Mouse (Mus musculus) gastrocnemius, adult 2 months (tissue): ENCODE data around the gene Btg1. TPM values are rescaled to one million over a fixed set of nuclear protein-coding genes. Genes with fewer than 3 reads are reported as not detected.

Source experiments
- DNase-seq: peaks from one replicate; pipeline ENCODE4 v3.0.0; 2022
- H3K27ac ChIP-seq: fragments of 200-600 bp; 2 replicates; pipeline ENCODE4 v1.8.1; 2022; ENCODE audit warnings: mild to moderate bottlenecking
- H3K4me3 ChIP-seq: fragments of 200-600 bp; 2 replicates; pipeline ENCODE4 v1.8.1; 2022; ENCODE audit warnings: mild to moderate bottlenecking, moderate library complexity
- CTCF ChIP-seq: fragments of 200-600 bp; IDR thresholded peaks from 2 replicates; pipeline ENCODE4 v1.8.1; 2022; ENCODE audit warnings: antibody characterized with exemption, mild to moderate bottlenecking, moderate library complexity
- intact Hi-C: fragments of 180-260 bp; cut with DNase I; formaldehyde crosslinking; loops from one replicate; pipeline ENCODE4 v1.15.1; 2025
- total RNA-seq, 2 experiments: library from RNA; stranded (reverse); gene quantifications; 2 replicates each; pipeline ENCODE4 v1.2.3; 2021

Gene Btg1
- total RNA-seq, 2 experiments from 2014 or later = 12.8 to 15.0 TPM

GRCm38 (mm10) chr10:96617951-96618575, 1.3 kb downstream of the Btg1 start:
- H3K27ac ChIP-seq = peak overlapping the region; percentile 97
- peak; percentile 69 for DNase-seq
- peak; percentile 62 for TF ChIP-seq CTCF
- intact Hi-C loops = loop anchor here (2.0 to 10.0 kb wide), 2 partner anchors 317 to 695 kb away; no protein-coding TSS in a partner anchor
- H3K4me3 ChIP-seq = peak overlapping the region; percentile 99

- intact Hi-C loops = loop anchor here (5.0 to 10.0 kb wide), 2 partner anchors 202 to 315 kb away; no protein-coding TSS in a partner anchor
- DNase-seq = no peak
- H3K27ac ChIP-seq = peak overlapping the region; percentile 69
- TF ChIP-seq CTCF = no peak
- peak overlapping the region; percentile 73 for H3K4me3 ChIP-seq
These were observed 3.4 kb downstream of the Btg1 start for GRCm38 (mm10) chr10:96619951-96620889.

- H3K4me3 ChIP-seq = peak overlapping the region; percentile 73
- peak overlapping the region; percentile 69 for H3K27ac ChIP-seq
- intact Hi-C loops = loop anchor here (5.0 kb wide), 1 partner anchor 201 kb away; no protein-coding TSS in a partner anchor
- no peak for TF ChIP-seq CTCF
- no peak for DNase-seq
These were observed 4.1 kb downstream of the Btg1 start for GRCm38 (mm10) chr10:96620890-96621271.

- Histone ChIP-seq H3K27ac (peak overlapping the region; percentile 69), H3K4me3 (peak overlapping the region; percentile 73)
- intact Hi-C loops = loop anchor here (5.0 kb wide), 1 partner anchor 201 kb away; no protein-coding TSS in a partner anchor
- DNase-seq = no peak
- no peak for TF ChIP-seq CTCF
These were observed 4.6 kb downstream of the Btg1 start for GRCm38 (mm10) chr10:96621361-96621945.

DNA sequence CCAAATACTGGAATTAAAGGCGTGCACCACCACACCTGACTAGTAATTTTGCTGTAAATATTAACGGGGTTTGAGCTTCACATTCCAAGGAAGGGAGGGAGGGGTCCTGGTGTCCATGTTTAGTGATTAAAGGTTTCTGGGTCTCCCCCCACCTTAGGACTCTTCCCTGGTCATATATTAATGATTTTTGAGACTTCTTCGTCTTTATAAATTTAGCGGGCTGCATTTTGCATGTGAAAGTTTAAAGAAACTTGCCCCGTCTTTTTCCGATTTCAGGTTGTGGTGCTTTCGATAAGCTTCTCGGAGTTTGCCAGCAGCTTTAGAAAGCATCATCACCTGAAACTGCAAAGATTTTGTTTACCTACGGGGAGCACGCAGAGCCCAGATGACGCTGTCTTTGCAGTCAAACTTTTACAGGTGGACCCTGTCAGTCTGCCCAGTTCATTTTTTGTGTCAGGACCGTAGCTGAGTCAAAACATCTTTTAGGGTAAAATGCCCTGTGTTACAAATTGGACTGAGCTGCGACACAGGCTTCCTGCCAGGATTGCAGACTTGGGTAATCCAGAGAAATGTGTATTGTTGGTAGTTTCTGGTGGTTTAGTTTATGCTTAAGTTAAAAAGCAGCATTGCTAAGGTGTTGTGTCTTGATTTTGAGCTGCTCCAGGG, 5.3 kb downstream of the Btg1 start:
- no peak for TF ChIP-seq CTCF
- peak overlapping the region; percentile 69 for H3K27ac ChIP-seq
- peak overlapping the region; percentile 73 for H3K4me3 ChIP-seq
- intact Hi-C loops = loop anchor here (5.0 kb wide), 1 partner anchor 200 kb away; no protein-coding TSS in a partner anchor
- peak; percentile 29 for DNase-seq

- H3K4me3 ChIP-seq = peak overlapping the region; percentile 73
- no peak for TF ChIP-seq CTCF
- intact Hi-C loops = loop anchor here (5.0 kb wide), 1 partner anchor 199 kb away; no protein-coding TSS in a partner anchor
- DNase-seq = no peak
- peak overlapping the region; percentile 69; the same call in 1 of the 2 replicates for H3K27ac ChIP-seq
These were observed 6.2 kb downstream of the Btg1 start for GRCm38 (mm10) chr10:96622761-96623632.

DNA sequence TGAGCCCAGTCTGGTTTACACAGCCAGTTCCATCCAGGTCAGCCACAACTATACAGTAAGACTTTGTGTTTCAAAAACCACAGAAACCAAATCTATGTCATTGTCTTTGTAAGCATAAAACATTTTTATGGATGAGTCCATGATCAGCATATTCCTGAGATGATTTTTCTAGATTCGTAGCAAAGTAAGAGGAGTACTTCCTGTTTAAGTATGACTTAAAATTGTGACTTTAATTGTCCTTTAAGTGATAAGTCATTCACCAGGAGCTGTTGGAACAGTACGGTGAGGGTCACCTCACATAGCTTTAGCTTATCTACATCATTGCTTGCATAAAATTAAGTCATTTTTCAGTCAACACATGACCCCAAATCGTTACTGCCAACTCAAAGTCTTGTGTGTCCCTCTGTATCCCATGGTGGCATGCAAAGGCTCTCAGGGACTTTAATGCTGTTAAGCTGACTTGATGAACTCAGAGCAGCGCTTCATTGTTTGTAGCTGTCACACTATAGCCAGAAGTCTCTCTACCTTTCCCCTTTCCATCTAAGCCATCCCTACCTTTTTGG, 6.9 kb downstream of the Btg1 start:
- H3K4me3 ChIP-seq = peak overlapping the region; percentile 73
- intact Hi-C loops = loop anchor here (5.0 kb wide), 1 partner anchor 199 kb away; no protein-coding TSS in a partner anchor
- H3K27ac ChIP-seq = no peak overlapping the region
- TF ChIP-seq CTCF = no peak
- DNase-seq = no peak

- TF ChIP-seq CTCF = no peak
- intact Hi-C loops = loop anchor here (5.0 kb wide), 1 partner anchor 198 kb away; no protein-coding TSS in a partner anchor
These were observed 7.6 kb downstream of the Btg1 start for GRCm38 (mm10) chr10:96624406-96624805.

GRCm38 (mm10) chr10:96625061-96625460, 8.3 kb downstream of the Btg1 start:
- DNase-seq = no peak
- intact Hi-C loops = no loop called here
- H3K27ac ChIP-seq = no peak overlapping the region
- H3K4me3 ChIP-seq = no peak overlapping the region
- TF ChIP-seq CTCF = no peak

More at GRCm38 (mm10) chr10:96624406-96624805, 7.6 kb downstream of the Btg1 start:
- no peak for DNase-seq
- 0 out of 2 replicates have a peak overlapping the region, but pooled peaks have one; percentile 11 for H3K4me3 ChIP-seq
- H3K27ac ChIP-seq = no peak overlapping the region

DNA sequence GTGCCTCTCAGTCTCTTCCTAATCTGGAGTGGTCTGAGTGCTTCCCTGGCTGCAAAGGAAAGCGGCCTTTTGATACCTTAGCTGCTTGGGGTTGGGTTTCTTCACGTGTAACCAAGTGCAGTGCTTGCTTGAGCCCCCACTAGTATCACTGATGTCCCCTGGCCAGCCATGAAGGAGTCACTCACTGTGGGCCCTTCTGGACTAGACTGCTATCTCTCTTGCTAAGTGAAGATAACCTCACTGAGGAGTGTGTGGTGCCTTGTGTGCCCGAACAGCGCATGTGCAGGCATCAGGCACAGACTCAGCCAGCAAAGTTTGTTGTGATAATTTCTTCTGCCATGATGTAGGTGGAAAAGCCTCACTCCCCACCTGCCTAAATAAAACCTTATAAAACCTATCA, 8.9 kb downstream of the Btg1 start:
- DNase-seq = no peak
- no peak for TF ChIP-seq CTCF
- H3K27ac ChIP-seq = no peak overlapping the region
- intact Hi-C loops = no loop called here
- no peak overlapping the region for H3K4me3 ChIP-seq
